Mouse (Mus musculus): ENCODE results near the gene E030030I06Rik. TPM values are rescaled to one million over a fixed set of nuclear protein-coding genes. Genes with fewer than 3 reads are reported as not detected.
"Not testable (repeated sequence)": the region's sequence is repeated elsewhere in the genome, so short reads cannot be mapped to it uniquely, and the experiment has no call there.

The E030030I06Rik gene
- total RNA-seq, 1 experiment from 2014 or later, result 25.5 TPM

DNA sequence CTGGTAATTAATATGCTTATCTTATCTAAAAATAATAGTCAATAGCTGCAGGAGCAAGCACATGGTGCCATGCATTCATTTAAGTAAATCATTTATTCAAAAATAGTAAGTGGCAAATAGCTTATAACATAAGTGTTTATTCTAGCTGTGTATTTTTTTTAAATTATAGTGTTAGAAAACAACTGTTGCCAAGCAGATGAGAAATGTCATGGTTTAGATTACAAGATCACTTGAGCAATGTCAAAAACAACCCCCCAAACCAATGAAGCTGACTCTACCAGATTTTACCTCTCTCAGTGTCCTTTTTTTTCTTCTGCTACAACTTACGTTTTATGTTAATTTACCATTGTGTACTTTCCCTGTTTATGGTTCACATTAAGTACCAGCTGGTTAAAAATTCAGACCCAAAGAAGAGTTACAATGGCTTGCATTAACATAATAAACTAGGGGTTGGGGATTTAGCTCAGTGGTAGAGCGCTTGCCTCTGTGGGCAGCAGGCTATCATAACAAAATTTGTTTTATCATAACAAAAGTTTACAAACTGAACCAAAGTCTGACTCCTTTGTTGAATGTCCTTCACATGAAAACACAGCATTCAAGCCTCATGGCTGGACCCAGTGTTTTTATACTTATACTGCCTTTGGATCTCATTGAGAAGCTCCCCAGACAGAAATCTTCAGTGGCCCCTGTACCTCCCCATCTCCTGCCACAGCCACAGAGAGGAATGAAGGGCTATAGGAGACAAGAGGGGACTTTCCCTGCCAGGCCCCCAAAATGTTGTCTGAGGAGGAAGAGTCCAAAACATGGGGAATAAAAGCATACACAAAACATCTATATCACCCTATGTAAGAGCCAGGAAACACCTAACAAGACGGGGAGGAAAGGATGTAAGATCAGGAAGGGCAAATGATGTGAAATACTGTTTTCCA lies 6.1 kb upstream of the E030030I06Rik start:
- no peak for ATAC-seq (replicated peaks; ENCODE audit: insufficient number of reproducible peaks, low FRiP score, low TSS enrichment, poor library complexity, severe bottlenecking)

GRCm38 (mm10) chr10:22154127-22154526 lies 5.1 kb upstream of the E030030I06Rik start:
- ATAC-seq (replicated peaks; ENCODE audit: insufficient number of reproducible peaks, low FRiP score, low TSS enrichment, poor library complexity, severe bottlenecking), result not testable (repeated sequence)

DNA sequence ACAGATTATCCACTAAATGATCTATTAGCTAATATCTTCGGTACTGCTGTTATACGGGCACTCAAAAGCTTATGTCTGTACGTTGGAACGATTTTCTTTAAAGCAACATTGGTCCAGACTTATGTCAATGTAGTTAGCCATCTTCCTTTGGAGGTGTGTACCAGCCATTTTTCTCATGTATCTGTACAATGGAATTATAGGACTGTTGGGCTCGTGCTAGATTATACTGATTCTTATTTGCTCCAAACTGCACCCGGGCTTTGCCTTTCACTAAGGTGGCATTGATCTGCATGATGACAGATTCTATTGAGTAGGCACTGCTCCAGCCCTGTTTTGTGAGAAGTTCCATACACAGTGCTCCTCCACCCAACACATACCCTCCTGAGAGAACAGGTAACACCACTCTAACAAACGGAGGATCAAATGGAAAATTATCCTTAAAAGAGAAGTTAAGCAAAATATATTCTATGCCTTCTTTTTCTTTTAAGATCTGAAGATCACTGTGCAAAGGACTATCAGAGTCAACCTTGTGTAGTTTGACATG lies 4.1 kb upstream of the E030030I06Rik start:
- not testable (repeated sequence) for ATAC-seq (replicated peaks; ENCODE audit: insufficient number of reproducible peaks, low FRiP score, low TSS enrichment, poor library complexity, severe bottlenecking)

DNA sequence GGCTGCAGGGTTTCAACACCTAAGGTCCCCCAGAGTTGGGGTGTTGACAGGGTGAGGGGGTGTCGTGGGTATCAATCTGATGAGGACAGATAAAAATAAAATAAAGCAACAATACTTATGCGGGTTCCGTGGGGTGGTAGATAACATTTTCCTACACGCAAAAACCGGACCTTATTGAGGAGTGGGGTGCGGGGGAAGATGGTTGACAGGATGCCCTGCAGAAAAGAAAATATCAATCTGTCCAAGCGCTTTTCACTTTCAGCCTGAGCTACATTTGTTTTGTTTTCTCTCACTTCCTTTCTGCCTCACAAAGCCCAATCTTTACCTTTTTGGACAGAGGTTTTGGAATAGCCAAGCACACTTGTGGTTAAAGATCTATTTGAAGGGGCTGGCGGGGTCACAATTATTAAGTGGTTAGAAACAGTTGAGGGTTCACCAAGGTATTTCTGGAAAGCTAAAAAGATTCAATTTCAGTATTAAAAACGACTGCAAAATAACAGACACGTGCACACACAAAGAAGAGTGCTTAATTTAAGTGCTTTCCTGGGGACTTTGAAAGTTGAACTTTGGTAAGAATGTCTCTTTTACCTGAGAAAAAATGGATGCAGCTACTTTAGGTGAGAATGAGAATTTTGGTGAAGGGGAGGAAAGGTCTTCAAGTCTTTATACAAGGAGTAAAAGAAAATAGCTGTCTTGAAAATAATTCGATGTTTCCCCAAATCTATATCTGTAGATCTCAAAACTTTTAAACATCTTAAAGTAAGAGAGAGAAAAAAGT lies 3.0 kb upstream of the E030030I06Rik start:
- not testable (repeated sequence) for ATAC-seq (replicated peaks; ENCODE audit: insufficient number of reproducible peaks, low FRiP score, low TSS enrichment, poor library complexity, severe bottlenecking)

DNA sequence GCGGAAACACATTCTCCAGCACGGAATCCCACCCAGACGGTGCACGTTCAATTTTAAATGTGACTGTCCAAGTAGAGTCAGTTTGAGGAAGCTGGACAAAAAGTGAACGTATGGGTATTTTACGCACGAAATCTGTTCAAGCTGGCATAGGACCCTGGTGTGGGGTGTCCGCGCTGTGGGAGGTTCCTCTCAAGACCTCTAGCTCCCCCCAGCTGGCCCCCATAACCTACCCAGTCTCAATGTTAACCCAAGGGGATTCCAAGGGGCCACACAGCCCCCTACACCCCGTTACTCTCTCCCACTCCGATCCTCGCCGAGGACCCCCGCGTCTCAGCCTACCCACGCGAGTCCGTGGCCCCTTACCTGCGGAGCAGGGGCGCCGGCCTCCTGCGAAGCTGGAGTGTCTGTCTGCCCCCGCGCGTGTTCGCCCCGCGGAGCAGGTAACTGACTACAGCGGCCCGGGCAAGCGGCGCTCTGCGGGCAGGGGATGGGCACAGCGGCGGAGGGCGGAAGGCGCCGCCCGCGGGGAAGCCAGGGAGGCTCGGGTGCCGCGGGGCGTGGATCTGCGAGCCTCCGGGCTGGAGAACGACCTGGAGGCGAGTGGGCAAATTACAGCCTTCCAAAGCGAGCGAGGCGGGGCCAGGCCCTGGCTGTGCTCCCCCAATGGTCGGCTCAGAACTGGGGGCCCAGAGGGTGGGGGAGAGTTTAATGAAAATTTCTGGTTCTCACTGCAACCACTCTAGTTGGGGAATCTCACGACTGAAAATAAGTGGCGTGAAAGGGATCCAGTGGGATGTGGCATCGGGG lies 2.2 kb upstream of the E030030I06Rik start:
- not testable (repeated sequence) for ATAC-seq (replicated peaks; ENCODE audit: insufficient number of reproducible peaks, low FRiP score, low TSS enrichment, poor library complexity, severe bottlenecking)

GRCm38 (mm10) chr10:22150593-22150992 lies 1.5 kb upstream of the E030030I06Rik start:
- ATAC-seq (replicated peaks; ENCODE audit: insufficient number of reproducible peaks, low FRiP score, low TSS enrichment, poor library complexity, severe bottlenecking), result no peak

DNA sequence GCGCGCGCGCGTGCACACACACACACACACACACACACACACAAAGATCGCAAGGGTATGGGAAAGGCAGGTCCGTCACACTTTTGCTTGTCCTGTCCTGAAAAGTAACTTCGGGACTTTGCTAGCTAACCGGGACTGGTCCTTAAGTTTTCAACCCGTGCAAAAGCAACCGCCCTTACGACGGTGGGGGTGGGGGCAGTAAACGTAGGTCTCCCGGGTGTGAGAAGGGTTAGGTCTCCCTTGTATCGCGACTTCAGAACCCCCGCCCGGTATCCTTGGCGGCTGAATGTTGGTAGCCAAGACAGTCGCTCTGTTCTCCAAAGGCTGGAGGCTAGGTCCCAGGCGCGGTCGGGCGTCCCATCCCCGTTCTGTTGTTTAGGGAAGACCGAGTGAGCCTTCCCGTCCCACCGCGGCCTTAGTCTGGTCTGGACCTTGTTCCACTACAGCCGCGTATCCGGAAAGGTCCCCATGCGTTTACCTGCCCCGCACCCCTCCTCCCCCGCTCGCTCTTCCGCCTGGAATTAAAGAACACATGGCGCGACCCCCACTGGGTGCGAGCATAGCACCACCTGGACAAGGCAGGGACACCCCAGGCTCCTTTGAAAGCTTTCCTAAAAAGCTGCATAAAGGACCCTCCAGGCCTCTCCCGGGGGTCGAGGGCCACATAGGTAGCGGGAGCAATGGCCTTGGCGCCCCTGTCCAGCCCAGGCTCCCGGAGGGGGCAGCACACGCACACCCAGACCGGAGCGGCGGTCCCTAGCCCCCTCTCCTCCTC lies 808 bp upstream of the E030030I06Rik start:
- ATAC-seq (replicated peaks; ENCODE audit: insufficient number of reproducible peaks, low FRiP score, low TSS enrichment, poor library complexity, severe bottlenecking), result no peak

GRCm38 (mm10) chr10:22148441-22149072 lies 513 bp downstream of the E030030I06Rik start:
- ATAC-seq (replicated peaks; ENCODE audit: insufficient number of reproducible peaks, low FRiP score, low TSS enrichment, poor library complexity, severe bottlenecking), result peak; percentile 75

- ATAC-seq (replicated peaks; ENCODE audit: insufficient number of reproducible peaks, low FRiP score, low TSS enrichment, poor library complexity, severe bottlenecking), result no peak
Measured at GRCm38 (mm10) chr10:22142926-22143325, 6.1 kb downstream of the E030030I06Rik start.

GRCm38 (mm10) chr10:22142194-22142593 lies 6.9 kb downstream of the E030030I06Rik start:
- ATAC-seq (replicated peaks; ENCODE audit: insufficient number of reproducible peaks, low FRiP score, low TSS enrichment, poor library complexity, severe bottlenecking), result not testable (repeated sequence)

GRCm38 (mm10) chr10:22140665-22141280 lies 8.3 kb downstream of the E030030I06Rik start:
- ATAC-seq (replicated peaks; ENCODE audit: insufficient number of reproducible peaks, low FRiP score, low TSS enrichment, poor library complexity, severe bottlenecking), result no peak

DNA sequence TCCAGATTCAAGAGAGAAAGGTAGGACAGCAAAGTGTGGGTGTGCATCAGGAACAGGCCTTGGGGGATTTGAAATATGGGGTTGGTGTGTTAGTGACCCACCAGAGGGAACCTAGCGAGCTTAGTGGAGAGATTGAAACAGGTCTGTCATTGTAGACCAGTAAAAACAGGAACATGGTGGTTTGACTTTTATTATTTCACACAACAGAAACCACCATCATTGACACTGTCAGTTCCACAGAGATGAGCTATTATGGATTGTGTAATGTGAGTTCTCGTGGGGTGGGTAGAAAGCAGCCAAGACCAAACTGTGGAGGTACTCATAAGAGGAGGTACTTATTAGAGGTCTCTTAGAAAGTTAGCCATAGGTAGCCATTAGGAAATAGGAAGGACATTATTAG lies 74.5 kb downstream of the E030030I06Rik start:
- peak; percentile 65; the same call in 1 of the 2 replicates for ATAC-seq (replicated peaks; ENCODE audit: insufficient number of reproducible peaks, low FRiP score, low TSS enrichment, poor library complexity, severe bottlenecking)

DNA sequence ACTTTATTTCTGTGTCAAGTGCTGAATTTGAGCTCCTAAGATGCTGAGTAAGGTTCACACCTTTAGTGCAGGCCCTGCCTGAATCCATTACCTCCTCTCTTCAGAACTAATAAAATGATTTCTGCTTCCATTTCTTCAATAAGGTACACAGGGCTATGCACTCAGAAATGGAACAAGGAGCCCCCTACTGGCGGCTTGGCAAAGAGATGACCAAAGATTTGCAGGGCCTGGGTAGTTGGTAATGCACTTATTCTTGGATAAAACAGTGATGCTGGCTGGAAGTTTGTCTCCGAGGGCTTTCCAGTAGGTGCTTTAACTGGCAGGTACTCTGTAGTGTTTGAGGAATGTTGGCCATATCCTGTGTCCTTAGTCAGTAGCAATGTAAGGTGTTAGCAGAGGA lies 76.3 kb downstream of the E030030I06Rik start:
- ATAC-seq (replicated peaks; ENCODE audit: insufficient number of reproducible peaks, low FRiP score, low TSS enrichment, poor library complexity, severe bottlenecking), result no peak

GRCm38 (mm10) chr10:22070576-22070975 lies 78.5 kb downstream of the E030030I06Rik start:
- no peak for ATAC-seq (replicated peaks; ENCODE audit: insufficient number of reproducible peaks, low FRiP score, low TSS enrichment, poor library complexity, severe bottlenecking)

GRCm38 (mm10) chr10:22070168-22070567 lies 78.9 kb downstream of the E030030I06Rik start:
- ATAC-seq (replicated peaks; ENCODE audit: insufficient number of reproducible peaks, low FRiP score, low TSS enrichment, poor library complexity, severe bottlenecking), result 0 out of 2 replicates have a peak, but pooled peaks have one; percentile 57

DNA sequence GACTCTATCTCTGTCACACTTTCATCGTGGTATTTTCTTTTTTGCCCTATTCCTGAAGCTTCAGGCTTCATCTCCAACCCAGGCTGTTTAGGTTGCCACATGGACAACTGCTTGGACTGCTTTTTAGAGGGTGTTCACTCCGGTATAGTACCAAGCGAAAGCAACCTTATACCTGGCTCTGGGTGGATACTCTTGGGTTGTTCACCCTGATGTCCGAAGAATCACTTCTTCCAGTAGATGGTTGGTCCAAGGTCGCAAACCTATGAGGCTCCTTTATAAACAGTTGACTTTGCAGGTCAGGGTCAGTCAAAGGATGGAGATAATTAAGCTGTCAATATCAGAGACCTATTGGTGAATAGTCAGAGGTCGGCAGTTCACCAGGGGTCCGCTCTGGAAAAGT lies 81.1 kb downstream of the E030030I06Rik start, which contains the start of gene 4930444G20Rik:
Gene 4930444G20Rik (minus strand): TSS at position 101 of the 400 bp plus-strand sequence.
- ATAC-seq (replicated peaks; ENCODE audit: insufficient number of reproducible peaks, low FRiP score, low TSS enrichment, poor library complexity, severe bottlenecking), result not testable (repeated sequence)

Data from monocyte, adult 5-6 weeks (primary cell).